Mouse (Mus musculus): ENCODE results near the gene Gm266.
"Not testable (repeated sequence)": the region's sequence is repeated elsewhere in the genome, so short reads cannot be mapped to it uniquely, and the experiment has no call there.

Gene Gm266

DNA sequence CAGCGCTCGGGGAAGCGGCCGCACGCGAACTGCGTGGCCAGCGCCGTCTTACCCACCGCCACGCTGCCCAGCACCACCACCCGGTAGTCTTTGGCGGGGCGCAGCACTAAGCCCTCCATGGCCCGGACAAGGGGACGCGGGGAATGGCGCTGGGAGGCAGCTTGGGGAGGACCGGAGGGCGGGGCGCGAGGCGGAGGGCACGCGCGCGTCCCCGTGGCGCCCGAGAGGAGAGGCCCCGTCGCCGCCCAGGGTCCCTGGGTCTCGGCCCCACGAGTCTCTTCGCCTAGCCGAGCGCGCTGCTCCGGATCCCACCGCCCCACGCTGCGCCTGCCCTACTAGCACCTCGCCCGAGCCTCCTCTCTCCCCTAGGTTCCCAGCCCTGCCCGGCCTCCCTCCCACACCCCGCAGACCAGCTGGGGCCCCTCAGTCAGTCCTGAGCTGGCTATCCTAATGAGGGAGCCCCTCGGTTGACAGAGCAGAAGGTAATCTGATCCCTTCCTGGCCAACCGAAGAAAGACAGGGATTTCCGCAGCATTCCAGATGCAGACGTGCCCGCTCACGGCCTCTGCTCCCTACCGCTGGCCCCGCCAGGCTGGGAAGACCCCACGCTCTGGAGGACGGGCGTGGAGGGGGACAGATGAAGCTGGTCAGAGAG, at the start of gene Gm266:
TSS of gene Gm266 (minus strand) at position 172 of the 655 bp plus-strand sequence.
- DNase-seq, result no peak

DNA sequence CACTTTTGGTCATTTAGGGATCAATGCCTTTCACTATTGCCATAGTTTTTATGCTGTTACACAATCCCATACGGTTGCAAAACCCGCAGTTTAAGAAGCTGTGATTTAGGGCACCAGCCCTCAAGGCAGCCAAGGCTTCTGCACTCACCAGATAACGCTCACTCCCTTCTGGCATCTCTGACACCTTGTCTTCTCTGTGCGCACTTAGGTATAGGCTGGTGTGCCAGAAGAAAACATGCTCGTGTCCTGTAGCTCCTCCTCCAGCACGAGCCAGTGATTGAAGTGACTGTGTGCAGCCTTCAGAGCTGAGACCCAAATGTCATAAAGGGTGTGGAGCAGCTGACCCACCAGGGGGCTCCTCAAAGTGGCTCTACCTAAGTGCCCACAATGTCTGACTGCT, 49.7 kb upstream of the Gm266 start:
- DNase-seq, result no peak

DNA sequence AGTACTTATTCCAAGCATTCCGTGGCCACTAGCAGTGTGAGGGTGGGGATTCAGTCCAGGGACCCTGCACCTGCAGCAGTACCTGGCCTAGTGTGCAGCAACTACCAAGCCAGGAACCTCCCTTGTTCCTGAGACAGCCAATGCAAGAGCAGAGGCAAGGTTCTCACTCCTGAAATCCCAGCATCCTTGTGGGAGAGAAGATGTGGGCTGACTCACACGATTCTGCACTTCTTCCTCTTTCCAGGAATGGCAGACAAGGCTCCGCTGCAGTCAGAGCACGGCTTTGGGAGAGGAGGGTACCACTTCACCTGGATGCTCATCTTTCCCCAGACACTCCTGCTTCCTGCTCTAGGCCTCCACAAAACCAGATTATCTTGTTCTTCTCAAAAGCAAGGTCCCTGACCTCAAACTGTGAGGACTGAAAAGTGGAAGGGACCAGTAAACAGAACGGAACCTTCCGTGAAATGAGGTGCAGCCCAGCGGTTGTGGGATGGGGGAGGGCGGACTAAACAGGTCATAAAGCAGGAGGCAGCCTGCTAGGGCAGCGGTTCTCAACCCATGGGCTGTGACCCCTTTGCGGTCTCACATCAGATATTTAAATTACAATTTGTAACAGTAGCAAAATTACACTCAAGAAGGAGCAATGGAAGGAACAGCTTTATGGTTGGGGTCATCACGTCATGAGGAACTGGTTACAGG, 47.6 kb upstream of the Gm266 start:
- DNase-seq, result no peak

DNA sequence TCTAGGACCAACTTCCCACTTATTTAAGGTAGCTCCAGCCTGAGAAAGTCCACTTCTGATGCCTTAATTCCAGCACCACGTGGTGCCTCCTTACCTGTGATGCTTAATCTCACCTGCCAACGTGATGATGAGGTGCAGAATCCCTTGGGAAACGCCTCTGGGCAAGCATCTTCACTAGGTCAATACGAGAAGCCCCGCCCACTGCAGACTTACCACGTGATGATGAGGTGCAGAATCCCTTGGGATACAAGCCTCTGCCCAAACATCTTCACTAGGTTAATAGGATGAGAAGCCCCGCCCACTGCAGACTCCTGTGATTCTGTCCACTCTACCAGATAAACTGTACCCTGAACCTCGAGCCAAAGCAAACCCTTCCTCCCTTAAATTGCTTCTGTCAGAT, 43.6 kb upstream of the Gm266 start:
- no peak for DNase-seq

DNA sequence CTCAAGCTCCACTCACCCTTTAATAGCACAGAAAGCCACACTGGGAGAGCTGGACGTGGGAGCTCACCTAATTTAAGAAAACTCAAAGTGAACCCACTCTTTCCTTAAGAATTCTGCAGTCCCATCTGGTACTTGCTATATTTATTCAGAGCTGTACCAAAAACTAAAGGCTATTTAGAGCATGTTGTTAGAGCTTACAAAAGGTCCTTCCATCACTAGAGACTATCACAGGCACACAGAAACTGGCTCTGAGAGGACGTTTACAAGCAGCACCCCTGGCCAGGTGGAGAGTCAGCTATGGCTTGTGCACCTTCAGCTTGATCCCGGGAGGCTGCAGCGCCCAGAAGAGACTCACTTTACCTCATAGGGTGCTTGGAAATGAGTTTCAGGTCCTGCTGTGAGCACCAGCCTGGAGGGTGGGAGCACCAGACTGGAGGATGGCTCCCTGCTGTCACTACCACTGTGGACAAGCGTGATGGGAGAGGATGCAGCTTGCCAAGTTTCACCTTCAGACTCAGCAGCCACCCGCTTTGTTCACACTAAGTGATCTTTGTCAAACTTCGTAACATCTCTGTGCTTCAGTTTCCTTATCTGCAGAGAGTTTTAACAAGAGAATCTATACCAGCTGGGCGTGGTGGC, 42.1 kb upstream of the Gm266 start:
- DNase-seq, result no peak

DNA sequence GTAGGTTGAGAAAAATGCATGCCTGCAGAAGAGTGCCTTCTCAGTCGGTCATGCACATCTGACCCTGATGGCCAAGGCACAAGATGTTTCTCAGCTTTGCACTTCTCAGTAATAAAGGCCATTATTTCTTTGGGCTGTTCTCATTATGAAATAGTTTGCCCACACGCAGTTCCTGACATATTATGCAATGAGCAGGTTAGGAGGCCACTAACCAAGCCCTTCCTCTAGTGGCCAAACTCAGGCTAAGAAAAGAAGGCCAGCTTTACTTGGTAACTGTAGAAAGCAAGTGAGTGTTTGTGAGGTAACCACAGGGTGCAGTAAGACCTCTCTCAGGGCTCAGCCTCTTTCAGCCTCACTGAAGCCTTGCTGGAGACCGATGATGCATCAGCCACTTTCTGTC, 39.3 kb upstream of the Gm266 start:
- DNase-seq, result no peak

DNA sequence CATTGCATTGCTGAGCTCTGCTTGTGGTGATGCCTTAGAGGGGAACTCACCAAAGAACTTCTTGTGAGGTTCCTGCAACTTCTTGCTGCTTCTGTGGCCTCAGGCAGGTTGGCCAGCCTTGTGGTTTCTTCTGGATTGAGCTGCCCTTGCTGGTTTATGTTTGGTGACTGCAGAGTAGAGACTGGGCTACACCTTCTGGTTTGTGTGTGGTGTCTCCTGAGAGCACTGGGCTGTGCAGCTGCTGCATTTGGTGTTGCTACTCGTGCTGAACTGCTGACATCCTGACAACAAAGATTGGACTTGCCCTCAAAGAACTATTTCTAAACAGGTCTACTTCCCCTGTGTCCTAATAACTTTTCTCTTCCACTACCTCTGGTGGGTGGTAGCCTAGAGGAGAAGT, 38.8 kb upstream of the Gm266 start:
- no peak for DNase-seq

DNA sequence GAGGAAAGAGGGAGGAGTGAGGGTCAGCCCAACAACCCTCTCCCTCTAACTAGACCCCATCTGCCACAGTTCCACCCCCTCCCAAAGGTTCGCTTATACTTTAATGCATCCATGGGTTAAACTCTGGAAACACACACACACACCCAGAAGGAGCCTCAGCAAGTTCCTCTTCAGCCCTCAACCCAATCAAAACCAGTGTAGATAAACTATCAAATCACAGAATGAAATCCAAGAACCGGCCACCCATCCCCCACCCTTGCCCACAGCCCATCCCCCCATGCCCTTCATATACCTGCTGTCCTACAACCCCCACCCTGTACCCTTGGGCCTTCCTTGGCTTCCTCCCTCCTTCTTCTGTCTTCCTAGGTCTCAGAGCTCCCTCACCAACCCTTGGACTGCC, 35.4 kb upstream of the Gm266 start:
- DNase-seq, result no peak

DNA sequence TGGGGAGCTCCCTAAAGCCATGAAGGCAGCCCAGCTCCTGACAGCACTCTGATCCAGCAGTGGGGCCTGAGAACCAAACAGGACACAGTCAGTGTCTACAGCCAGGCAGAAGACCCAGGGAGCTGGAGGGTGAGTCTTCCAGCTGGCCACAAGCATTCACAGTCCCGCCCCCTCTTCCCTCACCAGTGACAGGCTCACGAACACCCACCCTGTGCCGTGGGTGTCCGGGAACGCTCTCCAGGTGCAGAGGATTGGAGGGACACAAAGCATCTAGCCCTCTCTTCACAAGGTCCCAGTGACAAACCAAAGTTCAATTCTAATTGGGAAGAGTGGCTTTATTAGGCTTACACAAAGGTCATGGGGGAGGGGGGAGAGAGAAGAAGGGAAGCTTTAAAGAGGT, 34.2 kb upstream of the Gm266 start:
- no peak for DNase-seq

DNA sequence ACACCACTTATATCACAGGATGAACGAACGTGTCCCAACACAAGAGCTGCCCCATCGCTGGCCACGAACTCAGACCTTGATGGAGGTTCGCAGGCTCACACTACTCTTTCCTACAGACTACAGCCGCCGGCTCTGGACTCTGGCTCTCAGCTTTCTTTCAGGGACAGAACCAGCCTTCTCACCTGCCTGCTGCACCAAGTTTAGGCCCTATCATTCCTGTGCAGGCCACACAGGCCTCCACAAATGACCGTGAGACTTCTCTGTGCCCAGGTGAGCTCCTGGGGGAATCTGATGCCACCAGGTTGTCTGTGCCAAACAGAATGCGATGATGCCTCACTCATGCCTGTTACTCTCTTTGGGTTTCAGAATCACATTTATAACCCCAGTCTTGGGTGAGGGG, 32.8 kb upstream of the Gm266 start:
- DNase-seq, result no peak

DNA sequence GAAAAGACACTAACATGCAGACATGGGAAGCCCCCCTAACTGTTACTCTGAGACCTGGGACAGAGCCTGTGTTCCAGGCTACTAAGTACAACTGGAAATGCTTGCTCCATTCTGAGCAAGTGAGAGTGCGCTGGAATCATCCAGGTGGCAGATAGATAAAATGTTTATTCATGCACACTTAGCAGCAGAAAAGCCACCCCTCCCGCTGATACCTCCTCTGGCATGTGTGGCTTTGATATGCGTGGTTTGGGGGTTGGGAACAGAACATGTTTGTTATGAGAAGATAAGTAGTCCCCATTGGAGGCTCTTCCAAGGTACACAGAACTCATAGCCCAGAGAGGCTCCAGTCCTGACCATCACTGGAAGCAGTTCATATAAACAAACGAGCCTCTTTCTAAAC, 32.3 kb upstream of the Gm266 start:
- DNase-seq, result no peak

DNA sequence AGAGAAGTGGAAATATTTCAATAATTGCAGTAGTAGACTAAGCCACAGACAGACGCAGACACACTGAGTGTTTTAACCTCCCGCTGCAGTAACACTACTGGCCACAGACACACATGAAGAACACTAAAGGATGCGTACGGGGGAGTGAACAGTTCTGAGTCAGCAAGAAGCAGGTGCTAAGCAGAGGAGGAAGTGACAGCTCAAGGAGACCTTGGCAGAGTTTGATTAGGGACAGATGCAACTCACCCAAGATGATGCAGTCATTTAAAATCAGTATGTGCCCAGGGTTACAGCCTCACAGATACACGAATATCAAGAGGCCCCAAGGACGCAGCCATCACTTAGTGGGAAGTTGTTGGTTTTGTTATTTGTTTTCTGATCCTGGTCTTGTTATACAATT, 31.2 kb upstream of the Gm266 start:
- no peak for DNase-seq

DNA sequence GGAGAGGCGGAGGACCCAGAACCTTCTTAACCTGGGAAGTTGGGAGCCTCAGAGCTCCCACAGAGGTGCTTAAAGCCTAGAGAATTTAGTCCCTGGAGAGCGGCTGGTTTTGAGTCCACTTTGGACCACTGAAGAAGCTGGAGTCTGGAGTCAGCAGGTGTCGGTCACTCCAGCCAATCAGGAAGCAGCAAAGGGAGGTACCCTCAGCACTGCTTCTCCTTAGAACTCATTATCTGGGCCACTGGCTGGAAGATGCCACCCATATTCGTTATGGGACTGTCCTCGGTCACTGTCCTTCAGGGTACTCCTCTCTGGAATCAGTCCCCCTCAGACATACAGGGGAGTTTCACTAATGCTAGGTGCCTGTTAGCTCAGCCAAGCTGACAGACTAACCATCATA, 30.3 kb upstream of the Gm266 start:
- no peak for DNase-seq

DNA sequence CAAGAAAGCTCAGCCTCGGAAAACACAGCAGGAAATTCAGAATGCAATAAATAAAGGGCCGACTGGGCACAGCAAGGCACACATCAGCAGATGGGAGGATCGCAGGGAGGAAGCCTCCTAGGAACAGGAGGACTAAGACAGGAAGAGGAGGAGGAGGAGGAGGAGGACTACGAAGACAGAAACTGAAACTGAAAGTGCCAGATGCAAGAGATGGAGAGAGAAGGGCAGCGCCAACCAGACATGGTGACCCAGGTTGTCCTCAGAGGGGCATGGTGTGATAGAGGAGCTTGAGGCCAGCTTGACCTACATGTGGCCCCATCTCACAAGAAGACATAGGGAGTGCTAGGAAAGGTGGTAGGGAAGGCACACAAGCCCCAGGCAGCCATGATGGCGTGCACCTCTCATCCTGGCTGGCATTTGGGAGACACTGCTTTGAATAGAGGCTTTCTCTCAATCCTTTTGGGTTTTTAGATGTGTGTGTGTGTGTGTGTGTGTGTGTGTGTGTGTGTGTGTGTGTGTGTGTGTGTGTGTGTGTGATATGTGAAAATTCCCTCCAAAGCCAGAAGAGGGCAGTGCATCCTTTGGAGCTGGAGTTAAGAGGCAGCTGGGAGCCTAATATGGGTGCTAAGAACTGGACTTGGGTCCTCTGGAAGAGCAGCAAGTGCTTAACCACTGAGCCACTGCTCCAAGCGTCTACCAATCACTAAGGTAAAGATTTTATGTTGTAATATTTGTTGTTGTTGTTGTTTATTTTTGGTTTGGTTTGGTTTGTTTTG, 29.4 kb upstream of the Gm266 start:
- peak in 1 of 2 experiments; percentile 25 for DNase-seq

DNA sequence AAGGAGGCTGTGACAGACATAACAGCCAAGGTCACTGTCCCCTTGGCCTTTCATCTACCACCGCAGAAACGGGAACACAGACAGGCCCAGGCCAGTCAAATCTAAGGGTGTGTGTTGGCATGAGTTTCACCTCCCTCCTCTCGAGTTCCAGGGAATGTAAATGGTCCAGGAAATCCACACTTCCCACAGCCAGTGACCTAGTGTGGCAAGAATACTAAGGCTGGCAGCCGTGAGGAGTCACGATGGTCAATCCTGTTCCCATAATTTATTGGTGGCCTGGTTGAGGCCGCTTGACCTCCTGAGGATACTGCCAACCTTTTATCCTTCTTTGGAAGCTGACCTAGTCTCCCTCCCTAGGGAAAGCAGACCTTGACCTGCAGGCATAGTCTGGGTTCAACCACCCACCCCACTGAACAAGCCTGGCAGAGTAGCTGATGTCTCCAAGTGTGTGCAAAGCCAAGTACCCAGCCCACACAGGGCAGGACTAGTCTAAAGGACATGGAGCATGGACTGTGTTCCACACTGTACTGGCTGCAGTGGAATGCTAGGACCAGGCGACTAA, 28.7 kb upstream of the Gm266 start:
- peak; percentile 77 to 88 for DNase-seq

DNA sequence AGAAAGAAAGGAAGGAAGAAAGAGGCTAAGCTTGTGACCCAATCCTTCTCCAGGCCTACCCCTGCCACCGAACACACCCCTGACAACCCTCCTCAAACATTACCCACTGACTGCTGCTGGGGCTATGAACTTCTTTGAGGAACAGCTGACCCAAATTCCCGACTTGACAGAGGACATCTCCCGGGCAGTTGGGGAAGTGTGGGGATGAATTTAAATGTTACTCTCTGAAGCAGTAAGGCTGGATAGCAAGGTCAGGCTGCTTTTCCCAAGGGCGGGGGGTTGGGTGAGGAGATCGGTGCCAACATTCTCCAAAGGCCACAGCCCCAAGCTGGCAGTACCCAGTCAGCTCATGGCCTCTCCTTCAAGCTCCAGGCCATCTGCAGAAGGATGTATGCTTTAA, 28.1 kb upstream of the Gm266 start:
- DNase-seq, result peak; percentile 46 to 60

DNA sequence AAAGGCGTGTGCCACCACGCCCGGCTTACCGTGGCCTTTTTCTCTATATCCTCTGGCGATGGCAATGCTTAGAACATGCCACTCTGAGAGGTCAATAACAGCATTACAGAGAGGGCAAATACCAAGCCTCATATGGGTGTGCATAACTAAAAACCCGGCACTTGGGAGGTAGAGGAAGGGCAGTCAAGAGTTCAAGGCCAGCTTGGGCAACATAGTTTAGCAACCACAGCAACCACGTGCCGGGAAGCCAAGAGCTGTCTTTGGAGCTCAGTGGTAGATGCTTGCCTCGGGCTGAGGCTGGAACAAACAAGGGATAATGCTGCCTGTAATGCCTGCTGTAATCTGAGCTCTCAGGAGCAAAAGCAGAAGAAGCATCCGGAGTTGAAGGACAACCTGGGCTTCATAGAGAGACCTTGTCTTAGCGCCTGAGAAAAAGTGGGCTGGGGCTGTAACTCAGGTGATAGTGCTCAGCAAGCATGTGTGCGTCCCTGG, 27.0 kb upstream of the Gm266 start:
- no peak for DNase-seq

DNA sequence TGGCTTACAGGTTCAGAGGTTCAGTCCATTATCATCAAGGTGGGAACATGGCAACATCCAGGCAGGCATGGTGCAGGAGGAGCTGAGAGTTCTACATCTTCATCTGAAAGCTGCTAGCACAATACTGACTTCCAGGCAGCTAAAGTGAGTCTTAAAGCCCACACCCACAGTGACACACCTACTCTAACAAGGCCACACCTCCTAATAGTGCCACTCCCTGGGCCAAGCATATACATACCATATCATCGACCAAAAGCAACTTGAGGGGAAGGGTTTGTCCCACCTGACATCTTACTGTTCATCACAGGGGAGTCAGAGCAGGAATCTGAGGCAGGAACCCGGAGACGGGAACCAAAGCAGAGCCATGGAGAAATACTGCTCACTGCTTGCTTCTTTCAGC, 22.8 kb upstream of the Gm266 start:
- not testable (repeated sequence) for DNase-seq

DNA sequence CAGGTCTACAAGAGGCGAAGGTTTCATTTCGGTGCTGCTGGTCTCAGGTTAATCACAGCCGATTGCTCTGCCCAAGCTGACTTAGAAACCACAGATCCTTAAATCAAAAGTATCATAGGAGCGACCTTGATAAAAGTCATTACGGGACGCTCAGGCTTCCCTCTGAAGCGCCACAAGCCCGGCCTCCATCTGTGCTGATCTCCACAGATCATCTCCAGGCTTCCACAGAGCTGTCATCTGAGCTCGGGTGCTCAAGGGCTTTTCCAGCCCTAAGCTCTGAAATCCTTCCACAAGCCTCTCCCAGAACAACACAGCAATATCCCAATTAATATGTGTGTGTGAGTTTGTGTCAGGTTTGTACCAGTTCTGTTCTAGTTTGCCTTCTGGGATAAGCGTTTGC, 22.3 kb upstream of the Gm266 start:
- no peak for DNase-seq

DNA sequence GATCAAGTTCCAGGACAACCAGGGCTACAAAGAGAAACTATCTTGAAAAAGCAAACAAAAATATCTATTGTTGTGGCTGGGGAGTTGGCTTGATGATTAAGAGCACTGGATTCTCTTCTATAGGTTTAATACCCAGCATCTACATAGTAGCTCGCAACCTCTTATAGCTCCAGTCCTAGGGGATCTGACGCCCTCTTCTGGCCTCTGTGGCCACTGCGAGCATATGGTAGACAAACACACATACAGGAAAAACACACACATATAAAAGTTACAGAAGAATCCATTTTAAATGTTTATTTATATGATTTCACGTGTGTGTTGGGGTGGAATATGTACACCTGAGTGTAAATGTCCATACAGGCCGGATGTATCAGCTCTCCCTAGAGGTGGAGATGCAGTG, 21.4 kb upstream of the Gm266 start:
- no peak for DNase-seq

DNA sequence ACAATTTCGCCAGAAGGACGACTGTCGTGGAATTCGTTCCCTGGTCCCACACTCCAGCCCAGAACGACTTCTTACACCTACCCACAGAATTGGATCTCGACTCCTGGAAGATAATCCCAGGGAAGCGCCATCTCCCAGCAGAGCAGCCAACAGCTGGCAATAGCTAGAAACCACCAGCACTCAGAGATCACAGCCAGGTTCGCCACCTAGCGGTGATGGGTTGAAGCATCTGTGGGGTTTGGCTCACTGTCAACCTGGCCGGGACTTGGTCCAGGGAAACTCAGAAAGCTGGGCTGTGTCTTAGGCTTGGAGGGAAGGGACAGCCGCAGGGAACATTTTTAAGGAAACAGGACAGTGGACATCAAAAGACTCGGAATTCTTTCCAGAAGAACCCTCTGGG, 19.3 kb upstream of the Gm266 start:
- peak; percentile 90 to 97 for DNase-seq

DNA sequence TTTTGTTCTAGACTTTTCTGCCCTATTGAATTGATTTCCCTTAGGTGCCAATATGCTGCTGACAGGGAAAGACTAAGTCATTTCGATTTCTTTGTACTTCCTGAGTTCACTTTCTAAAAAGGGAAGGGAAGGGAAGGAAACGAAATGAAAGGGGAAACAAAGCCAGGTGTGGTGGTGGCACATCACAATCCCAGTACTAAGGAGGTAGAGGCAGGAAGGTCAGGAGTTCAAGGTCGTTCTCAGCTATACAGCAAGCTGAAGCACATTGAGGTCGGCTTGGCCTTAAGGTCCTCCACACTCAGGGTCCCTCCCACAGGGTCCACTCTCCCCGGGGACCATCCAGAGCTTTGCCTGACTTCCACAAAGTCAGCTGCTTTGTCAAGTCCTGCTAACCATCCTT, 17.9 kb upstream of the Gm266 start:
- DNase-seq, result no peak

DNA sequence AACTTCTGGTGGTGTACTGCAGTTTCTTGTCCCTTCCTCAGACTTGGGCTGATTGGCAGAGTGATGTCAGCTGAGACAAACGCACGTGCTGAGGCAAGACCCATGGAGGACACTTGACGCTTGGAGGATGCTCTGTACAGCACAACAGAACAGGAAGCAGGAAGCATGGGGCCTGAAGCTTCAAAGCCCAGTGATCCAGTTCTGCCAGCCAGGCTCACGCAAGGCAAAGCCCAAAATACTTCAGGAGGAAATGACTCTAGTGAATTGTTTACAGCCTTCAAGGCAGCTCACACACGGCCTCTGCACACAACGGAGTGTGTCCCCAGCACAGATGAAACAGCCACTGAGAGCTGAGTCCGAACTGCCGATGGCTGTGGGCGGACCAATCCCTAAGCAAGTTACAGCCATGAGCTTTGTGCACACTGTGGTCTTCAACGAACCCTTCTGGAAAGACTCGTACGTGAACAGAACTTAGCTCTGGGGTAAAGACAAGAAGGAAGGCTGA, 17.5 kb upstream of the Gm266 start:
- no peak for DNase-seq

All from kidney, adult 8-10 months (tissue).